Mouse (Mus musculus) midbrain, embryonic 15.5 days (tissue): ENCODE results near the gene Abcb8. TPM values are rescaled to one million over a fixed set of nuclear protein-coding genes. Genes with fewer than 3 reads are reported as not detected.

Experiments
- ATAC-seq: fragments of 200-750 bp; cut with Nextera tagmentation; replicated peaks from 2 replicates; pipeline ENCODE4 v1.8.0; 2017; ENCODE audit warnings: moderate TSS enrichment
- H3K27ac ChIP-seq: fragments of 300-500 bp; sonication (generic); 2 replicates; pipeline ENCODE4 v1.5.1; 2015; ENCODE audit warnings: mild to moderate bottlenecking, inconsistent platforms
- H3K27me3 ChIP-seq: fragments of 300-500 bp; sonication (generic); replicated peaks from 2 replicates; pipeline ENCODE4 v1.6.1; 2015; ENCODE audit warnings: inconsistent platforms
- H3K36me3 ChIP-seq: fragments of 300-500 bp; sonication (generic); replicated peaks from 2 replicates; pipeline ENCODE4 v1.6.1; 2015; ENCODE audit warnings: inconsistent platforms
- H3K4me1 ChIP-seq: fragments of 300-500 bp; sonication (generic); 2 replicates; pipeline ENCODE4 v1.6.1; 2015; ENCODE audit warnings: inconsistent platforms
- H3K4me2 ChIP-seq: fragments of 300-500 bp; sonication (generic); 2 replicates; pipeline ENCODE4 v1.6.1; 2015; ENCODE audit warnings: inconsistent platforms, mild to moderate bottlenecking, moderate library complexity
- H3K4me3 ChIP-seq: fragments of 300-500 bp; sonication (generic); 2 replicates; pipeline ENCODE4 v1.5.1; 2015; ENCODE audit warnings: mild to moderate bottlenecking, inconsistent platforms
- H3K9ac ChIP-seq: fragments of 300-500 bp; sonication (generic); 2 replicates; pipeline ENCODE4 v1.6.1; 2015; ENCODE audit warnings: mild to moderate bottlenecking, inconsistent platforms
- H3K9me3 ChIP-seq: fragments of 300-500 bp; sonication (generic); 2 replicates; pipeline ENCODE4 v1.6.1; 2016; ENCODE audit warnings: inconsistent platforms
- WGBS: fragments of 180-500 bp; shearing (Covaris S2); methylation state at CpG from one replicate; pipeline ENCODE4 v1.1.7; 2015; ENCODE audit warnings: mixed read lengths; 5-methylcytosine and 5-hydroxymethylcytosine counted together
- polyA plus RNA-seq: library from polyadenylated mRNA; unstranded; fragments of >200 nt; fragmentation: Nextera tagmentation; extraction: Ambion mirVana; gene quantifications from 2 replicates; pipeline ENCODE4 v1.2.1, GENCODE M21; 2015

Gene Abcb8
- polyA plus RNA-seq, 1 experiment from 2014 or later: 57.1 TPM

GRCm38 (mm10) chr5:24401969-24402368, 8.5 kb downstream of the Abcb8 start:
- Histone ChIP-seq H3K9ac (no peak overlapping the region), H3K9me3 (no peaks in the 10 kb centered on the region), H3K27me3 (no peaks in the 10 kb centered on the region), H3K4me2 (no peak overlapping the region), H3K4me3 (no peak overlapping the region), H3K36me3 (peaks cover 8% of the 10 kb centered on the region; the same call in 1 of the 2 replicates), H3K27ac (no peak overlapping the region), H3K4me1 (no peaks in the 10 kb centered on the region)
- 61% methylated on average over 9 of the region's 9 CpGs for WGBS
- 0 out of 2 replicates have a peak, but pooled peaks have one; percentile 29 for ATAC-seq

DNA sequence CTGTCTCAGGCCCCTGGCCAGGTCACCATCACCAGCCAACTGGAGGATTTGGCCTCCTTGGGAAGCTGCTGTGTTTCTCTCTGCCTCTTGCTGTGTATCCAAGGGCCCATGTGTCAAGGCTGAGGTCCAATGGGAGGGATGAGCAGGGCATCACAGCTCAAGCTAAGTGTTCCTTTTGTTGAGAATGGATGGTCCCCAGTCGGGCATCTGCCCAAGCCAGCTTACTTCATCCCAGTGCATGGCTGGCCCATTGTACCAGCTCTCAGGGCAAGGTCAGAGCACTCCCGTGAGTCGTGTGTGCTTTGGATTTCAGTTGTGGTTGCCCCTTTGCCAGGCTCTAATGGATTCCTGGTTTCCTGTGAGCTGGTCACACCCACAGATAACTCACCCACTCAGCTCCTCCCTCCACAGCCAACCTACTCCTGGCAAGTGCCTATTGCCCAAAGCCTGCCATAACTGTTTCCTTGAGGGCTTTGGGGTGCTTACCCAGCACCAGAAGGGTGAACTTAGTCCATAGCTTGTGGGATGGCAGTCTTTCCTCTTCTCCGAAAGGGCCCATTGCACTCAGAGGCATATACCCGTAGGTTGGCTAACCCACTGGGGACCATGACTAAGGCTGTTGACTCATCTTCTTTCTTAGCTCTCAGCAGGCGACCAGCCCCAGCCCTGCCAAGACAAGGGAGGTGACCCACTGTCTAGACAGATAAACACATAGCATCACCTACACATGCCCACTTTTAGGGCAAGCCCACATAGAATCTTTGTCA, 11.3 kb downstream of the Abcb8 start:
- Histone ChIP-seq H3K27me3 (no peaks in the 10 kb centered on the region), H3K9me3 (no peaks in the 10 kb centered on the region), H3K4me3 (no peak overlapping the region), H3K4me1 (no peaks in the 10 kb centered on the region), H3K4me2 (no peak overlapping the region), H3K27ac (no peak overlapping the region), H3K36me3 (peaks cover 8% of the 10 kb centered on the region; the same call in 1 of the 2 replicates), H3K9ac (no peak overlapping the region)
- no peak for ATAC-seq
- 89% methylated on average over 6 of the region's 6 CpGs for WGBS

DNA sequence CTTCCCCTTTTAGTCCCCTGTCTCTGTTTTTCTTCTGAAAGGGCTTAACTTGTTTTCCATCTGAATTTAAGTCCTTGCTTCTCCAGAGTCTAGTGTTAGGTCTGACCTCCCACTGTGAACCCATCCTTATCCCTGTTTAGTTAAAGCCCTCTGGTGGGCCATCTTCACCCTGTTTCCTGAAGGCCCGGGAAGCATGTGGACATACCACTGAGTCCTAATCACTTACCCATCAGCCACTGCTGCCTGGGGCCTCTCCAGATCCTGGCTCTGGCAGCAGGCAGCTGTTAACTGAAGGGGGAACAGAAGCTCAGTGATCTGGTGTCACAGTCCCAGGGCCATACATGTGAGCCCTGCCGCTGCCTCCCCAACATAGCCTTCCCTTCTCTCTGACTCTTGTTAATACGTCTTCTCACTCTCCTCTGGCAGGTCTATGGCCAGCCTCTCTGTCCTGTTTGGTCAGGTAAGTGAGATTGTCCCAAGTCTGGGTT, 12.0 kb downstream of the Abcb8 start:
- Histone ChIP-seq H3K9me3 (no peaks in the 10 kb centered on the region), H3K4me3 (no peak overlapping the region), H3K9ac (no peak overlapping the region), H3K4me2 (no peak overlapping the region), H3K27ac (no peak overlapping the region), H3K27me3 (no peaks in the 10 kb centered on the region), H3K4me1 (no peaks in the 10 kb centered on the region), H3K36me3 (peaks cover 8% of the 10 kb centered on the region; the same call in 1 of the 2 replicates)
- WGBS: 71% methylated on average over 3 of the region's 3 CpGs
- no peak for ATAC-seq

DNA sequence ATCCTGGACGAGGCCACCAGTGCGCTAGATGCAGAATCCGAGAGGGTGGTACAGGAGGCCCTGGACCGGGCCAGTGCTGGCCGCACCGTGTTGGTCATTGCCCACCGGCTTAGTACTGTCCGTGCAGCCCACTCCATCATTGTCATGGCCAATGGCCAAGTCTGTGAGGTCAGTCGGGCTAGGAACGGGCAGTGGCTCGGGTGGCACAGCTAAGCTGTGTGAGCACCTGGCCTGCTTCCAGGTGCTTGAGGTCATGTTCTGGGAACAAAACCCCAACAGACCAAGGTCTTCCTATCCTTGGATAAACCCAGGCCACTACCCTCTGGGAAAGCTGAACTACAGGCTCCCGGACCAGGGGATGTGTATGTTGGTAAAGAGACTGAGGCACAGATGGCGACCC, 15.2 kb downstream of the Abcb8 start:
- no peak for ATAC-seq
- Histone ChIP-seq H3K4me3 (no peak overlapping the region), H3K9me3 (no peaks in the 10 kb centered on the region), H3K9ac (no peak overlapping the region), H3K4me2 (no peak overlapping the region), H3K36me3 (0 out of 2 replicates have a peak, but pooled peaks cover 3% of the 10 kb centered on the region), H3K27ac (no peak overlapping the region), H3K4me1 (no peaks in the 10 kb centered on the region), H3K27me3 (no peaks in the 10 kb centered on the region)
- WGBS: 90% methylated on average over 13 of the region's 13 CpGs

GRCm38 (mm10) chr5:24409466-24409865, 16.0 kb downstream of the Abcb8 start:
- no peaks in the 10 kb centered on the region for H3K4me1 ChIP-seq
- no peak overlapping the region for H3K4me3 ChIP-seq
- whole genome bisulfite sequencing: 58% methylated on average over 2 of the region's 2 CpGs
- H3K36me3 ChIP-seq: 0 out of 2 replicates have a peak, but pooled peaks cover 3% of the 10 kb centered on the region
- no peak overlapping the region for H3K27ac ChIP-seq
- H3K9me3 ChIP-seq: no peaks in the 10 kb centered on the region
- H3K9ac ChIP-seq: no peak overlapping the region
- ATAC-seq: no peak
- no peak overlapping the region for H3K4me2 ChIP-seq
- no peaks in the 10 kb centered on the region for H3K27me3 ChIP-seq

- no peaks in the 10 kb centered on the region for H3K27me3 ChIP-seq
- no peak overlapping the region for H3K27ac ChIP-seq
- H3K4me1 ChIP-seq: peaks cover 12% of the 10 kb centered on the region
- no peaks in the 10 kb centered on the region for H3K9me3 ChIP-seq
- no peaks in the 10 kb centered on the region for H3K36me3 ChIP-seq
- ATAC-seq: no peak
- no peak overlapping the region for H3K4me3 ChIP-seq
- no peak overlapping the region for H3K4me2 ChIP-seq
- 93% methylated on average over 2 of the region's 2 CpGs for WGBS
- H3K9ac ChIP-seq: no peak overlapping the region
These were observed 18.6 kb downstream of the Abcb8 start for GRCm38 (mm10) chr5:24412063-24412462.

DNA sequence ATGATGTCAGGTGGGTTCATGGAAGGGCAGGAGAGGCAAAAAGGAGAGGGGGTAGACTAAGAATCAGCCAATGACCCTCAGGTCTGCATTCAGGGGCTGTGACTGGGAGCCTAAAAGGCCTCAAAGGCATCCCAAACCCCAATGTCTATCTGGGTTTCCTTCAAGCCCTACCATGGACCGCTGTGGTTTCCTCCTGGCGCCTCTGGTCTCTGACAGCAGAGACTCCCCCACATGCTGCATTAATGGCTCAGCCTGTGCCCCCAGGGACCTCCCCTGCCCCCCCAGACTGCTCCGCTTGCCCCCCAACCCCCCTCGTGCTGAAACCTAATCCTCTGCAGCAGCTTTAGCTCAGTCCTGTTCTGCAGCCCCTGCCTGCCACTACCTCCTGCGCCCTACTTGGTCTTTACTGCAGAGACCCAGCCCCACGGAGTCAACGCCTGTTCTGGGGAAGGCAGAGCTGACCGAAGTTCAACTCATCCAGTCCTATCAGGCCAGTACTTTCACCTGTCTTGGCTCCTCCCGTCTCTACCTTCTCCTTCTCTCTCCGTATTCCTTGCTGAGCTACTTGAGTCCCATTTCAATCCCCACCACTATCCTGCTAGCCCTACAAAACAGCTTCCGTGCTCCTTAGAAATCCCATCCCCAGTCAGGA, 19.7 kb downstream of the Abcb8 start, which contains the start of gene Asic3:
Gene Asic3, plus strand, starts transcription at position 351 of the 652 bp plus-strand sequence.
- Histone ChIP-seq H3K4me1 (peaks cover 12% of the 10 kb centered on the region), H3K36me3 (no peaks in the 10 kb centered on the region), H3K4me3 (no peak within 1 kb of the TSS), H3K4me2 (no peak within 1 kb of the TSS), H3K9ac (no peak within 1 kb of the TSS), H3K9me3 (no peaks in the 10 kb centered on the region), H3K27ac (no peak within 1 kb of the TSS), H3K27me3 (no peaks in the 10 kb centered on the region)
- WGBS: 53% methylated on average over 11 of the region's 11 CpGs
- no peak for ATAC-seq

DNA sequence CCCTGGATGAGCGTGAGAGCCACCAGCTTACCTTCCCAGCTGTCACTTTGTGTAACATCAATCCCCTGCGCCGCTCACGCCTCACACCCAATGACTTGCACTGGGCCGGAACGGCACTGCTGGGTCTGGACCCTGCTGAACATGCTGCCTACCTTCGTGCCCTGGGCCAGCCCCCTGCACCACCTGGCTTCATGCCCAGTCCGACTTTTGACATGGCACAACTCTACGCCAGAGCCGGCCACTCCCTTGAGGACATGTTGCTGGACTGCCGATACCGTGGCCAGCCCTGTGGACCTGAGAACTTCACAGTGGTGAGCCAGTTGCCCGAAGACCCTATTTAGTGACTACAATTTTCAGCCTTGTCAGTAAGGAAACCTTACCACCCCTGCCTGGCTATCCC, 20.5 kb downstream of the Abcb8 start:
- no peaks in the 10 kb centered on the region for H3K36me3 ChIP-seq
- H3K9ac ChIP-seq: no peak overlapping the region
- no peaks in the 10 kb centered on the region for H3K9me3 ChIP-seq
- 84% methylated on average over 13 of the region's 13 CpGs for WGBS
- H3K4me3 ChIP-seq: no peak overlapping the region
- H3K4me2 ChIP-seq: no peak overlapping the region
- no peaks in the 10 kb centered on the region for H3K27me3 ChIP-seq
- H3K27ac ChIP-seq: no peak overlapping the region
- H3K4me1 ChIP-seq: peaks cover 12% of the 10 kb centered on the region
- no peak for ATAC-seq

GRCm38 (mm10) chr5:24416222-24416736, 22.8 kb downstream of the Abcb8 start:
- H3K9me3 ChIP-seq: no peaks in the 10 kb centered on the region
- no peak overlapping the region for H3K27ac ChIP-seq
- no peak overlapping the region for H3K4me3 ChIP-seq
- H3K4me2 ChIP-seq: peak overlapping the region; percentile 34
- 4% methylated on average over 21 of the region's 21 CpGs for WGBS
- no peaks in the 10 kb centered on the region for H3K27me3 ChIP-seq
- peak; percentile 31 for ATAC-seq
- peaks cover 12% of the 10 kb centered on the region for H3K4me1 ChIP-seq
- no peaks in the 10 kb centered on the region for H3K36me3 ChIP-seq
- H3K9ac ChIP-seq: no peak overlapping the region

DNA sequence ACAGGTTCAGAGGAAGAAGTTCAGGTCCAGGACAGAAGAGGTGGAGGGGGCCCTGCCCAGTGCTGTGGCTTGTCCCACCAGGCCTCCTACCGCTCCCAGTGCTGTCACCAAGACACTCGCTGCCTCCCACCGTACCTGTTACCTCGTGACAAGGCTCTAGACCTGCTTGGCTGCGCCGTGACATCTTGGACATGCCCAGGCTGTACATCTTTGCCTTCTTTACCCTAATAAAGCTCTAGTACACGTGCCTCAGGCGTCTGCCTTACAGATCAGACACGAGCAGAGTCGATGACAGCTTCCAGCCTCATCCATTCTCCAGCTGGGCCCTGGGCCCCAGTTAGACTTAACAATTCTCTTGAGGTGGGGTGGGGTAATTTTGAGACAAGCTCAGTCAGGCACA, 24.1 kb downstream of the Abcb8 start:
- Histone ChIP-seq H3K4me3 (no peak overlapping the region), H3K36me3 (no peaks in the 10 kb centered on the region; the same call in 1 of the 2 replicates), H3K27ac (no peak overlapping the region), H3K4me2 (no peak overlapping the region), H3K4me1 (peaks cover 22% of the 10 kb centered on the region), H3K9me3 (no peaks in the 10 kb centered on the region), H3K9ac (no peak overlapping the region), H3K27me3 (no peaks in the 10 kb centered on the region)
- ATAC-seq: no peak
- 90% methylated on average over 10 of the region's 10 CpGs for WGBS

- WGBS: 94% methylated on average over 9 of the region's 9 CpGs
These were observed 26.9 kb downstream of the Abcb8 start for GRCm38 (mm10) chr5:24420381-24420780.

More at GRCm38 (mm10) chr5:24420381-24420780, 26.9 kb downstream of the Abcb8 start:
- Histone ChIP-seq H3K27me3 (no peaks in the 10 kb centered on the region), H3K27ac (no peak overlapping the region), H3K36me3 (no peaks in the 10 kb centered on the region; the same call in 1 of the 2 replicates), H3K9ac (no peak overlapping the region), H3K4me3 (no peak overlapping the region), H3K4me2 (no peak overlapping the region), H3K9me3 (no peaks in the 10 kb centered on the region), H3K4me1 (peaks cover 38% of the 10 kb centered on the region)
- ATAC-seq: no peak
